Mouse (Mus musculus) left cerebral cortex, adult 11 months (tissue): ENCODE measurements around the gene Ccdc88b.

Source experiments
- DNase-seq: peaks from one replicate; pipeline ENCODE4 v3.0.0; 2022; ENCODE audit warnings: low spot score

Ccdc88b gene

GRCm38 (mm10) chr19:6857003-6857360 lies 1.0 kb downstream of the Ccdc88b start:
- no peak for DNase-seq

DNA sequence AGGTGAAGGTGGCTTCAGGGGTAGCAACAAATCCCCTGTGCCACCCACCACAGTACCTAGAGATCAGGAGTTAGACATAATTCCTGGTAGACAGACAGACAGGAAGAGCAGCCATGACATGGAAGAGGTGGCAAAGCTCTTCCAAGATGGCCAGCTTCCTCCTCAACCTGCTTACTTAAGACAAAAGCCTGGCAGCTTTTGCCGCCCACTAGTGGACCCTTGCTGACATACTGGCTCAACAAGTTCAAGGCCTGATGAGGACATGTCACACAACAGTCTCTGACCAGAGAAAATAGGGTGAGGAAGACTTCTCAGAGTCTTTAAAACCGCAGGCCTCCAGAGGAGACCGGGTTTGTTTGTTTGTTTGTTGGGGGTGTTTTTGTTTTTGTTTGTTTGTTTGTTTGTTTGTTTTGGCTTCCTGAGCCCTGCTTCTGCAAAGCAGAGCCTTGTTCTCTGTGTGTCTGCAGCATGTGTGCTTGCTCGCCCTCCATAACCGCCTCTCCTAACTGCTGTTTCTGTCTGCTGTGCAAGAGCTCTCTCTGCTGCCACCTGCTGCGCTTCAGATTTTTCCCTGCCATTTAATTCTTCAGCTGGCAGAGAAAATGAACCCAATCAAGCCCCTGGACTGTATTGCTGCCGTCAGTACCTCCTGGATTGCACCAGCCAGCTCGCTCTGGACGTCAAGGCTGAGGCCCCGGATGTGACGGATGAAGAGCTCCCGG lies 1.6 kb downstream of the Ccdc88b start:
- no peak for DNase-seq

- DNase-seq = no peak
Measured at GRCm38 (mm10) chr19:6855225-6856031, 2.6 kb downstream of the Ccdc88b start.

DNA sequence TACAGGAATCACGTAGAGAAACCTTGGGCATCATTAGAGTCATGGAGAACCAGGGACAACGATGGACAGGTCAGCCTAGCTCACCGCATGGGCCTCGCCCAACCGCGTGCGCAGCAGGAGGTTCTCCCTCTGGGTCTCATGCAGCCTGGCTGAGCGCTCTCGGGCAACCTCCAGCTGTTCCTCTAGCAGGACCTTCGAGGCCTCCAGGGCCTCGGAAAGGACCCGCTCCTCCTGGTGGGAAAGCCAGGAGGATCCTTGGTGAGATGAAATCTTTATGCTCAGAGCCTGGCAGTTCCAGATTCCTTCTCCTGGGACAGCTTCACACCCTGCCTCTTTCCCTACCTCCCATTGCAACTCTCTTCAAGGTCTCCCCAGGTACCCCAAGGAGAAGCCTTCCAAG lies 3.4 kb downstream of the Ccdc88b start:
- DNase-seq = no peak

DNA sequence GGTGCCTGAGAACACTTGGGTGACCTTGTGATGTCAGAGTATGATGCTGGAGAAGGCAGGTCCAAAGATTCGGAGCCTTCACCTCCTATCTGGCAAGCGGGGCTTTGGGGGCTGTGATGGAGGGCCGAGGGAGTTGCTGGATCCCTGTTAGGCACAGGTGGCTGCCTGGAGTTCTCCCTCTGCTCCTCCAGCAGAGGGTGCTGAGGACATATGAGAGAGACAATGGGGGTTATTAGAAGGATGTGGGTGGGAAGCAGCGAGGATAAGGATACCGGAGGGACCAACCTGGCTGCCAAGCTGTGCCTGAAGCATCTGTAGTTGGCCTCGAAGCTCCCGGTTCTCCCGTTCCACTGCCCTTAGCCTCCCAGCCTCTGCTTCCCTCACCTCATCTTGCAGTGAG lies 4.1 kb downstream of the Ccdc88b start:
- no peak for DNase-seq

- DNase-seq = no peak
Measured at GRCm38 (mm10) chr19:6852393-6853305, 5.4 kb downstream of the Ccdc88b start.

DNA sequence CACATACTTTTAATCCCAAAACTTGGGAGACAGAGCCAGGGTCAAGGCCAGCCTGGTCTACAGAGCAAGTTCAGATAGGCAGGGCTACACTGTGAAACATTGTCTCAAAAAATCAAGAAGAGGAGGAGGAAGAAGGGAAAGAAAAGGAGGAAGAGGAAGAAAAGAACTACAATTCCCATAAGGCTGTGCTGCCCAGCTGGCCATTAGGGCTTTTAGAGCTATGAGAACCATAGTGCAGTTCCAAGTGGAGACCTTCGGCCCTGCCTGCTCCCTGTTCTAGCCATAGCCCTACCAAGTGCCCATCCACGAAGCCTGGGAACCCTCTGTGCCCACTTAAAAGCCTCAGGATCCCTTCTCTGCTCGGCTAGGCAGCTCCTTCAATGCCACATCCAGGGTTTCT lies 6.5 kb downstream of the Ccdc88b start:
- DNase-seq = no peak

- DNase-seq = no peak
Measured at GRCm38 (mm10) chr19:6849506-6850068, 8.4 kb downstream of the Ccdc88b start.

DNA sequence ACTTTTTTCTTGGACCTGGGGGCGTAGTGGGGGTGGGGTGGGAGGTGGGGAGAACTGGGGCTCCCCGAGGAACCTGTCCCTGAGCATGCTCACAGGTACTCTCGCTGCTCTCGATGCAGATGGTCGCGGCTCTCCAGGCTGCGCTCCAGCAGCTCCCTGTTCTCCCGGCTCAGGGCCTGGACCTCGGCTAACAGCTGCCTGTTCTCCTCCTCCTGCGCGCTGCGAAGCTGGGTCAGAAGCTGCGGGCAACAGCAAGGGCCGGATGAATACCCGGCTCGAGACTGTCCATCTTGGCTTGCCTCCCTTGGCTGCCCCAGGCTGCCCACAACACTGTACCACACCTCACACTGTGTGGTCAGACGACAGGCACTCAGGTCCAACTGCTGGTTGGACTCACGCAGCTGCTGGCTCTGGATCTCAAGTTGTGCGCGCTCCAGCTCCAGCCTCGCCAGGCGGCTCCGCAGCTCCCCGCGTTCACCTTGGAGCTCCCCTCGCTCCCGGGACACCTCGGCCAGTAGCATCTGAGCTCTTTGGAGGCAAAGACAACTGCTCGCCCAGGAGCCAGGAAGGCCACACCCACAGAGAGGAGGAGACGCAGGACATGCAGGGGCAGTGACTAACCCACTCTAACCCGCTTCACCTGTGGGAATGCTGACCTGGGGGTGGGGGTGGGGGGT lies 10.0 kb downstream of the Ccdc88b start:
- no peak for DNase-seq

GRCm38 (mm10) chr19:6846050-6846449 lies 12.0 kb downstream of the Ccdc88b start:
- DNase-seq = no peak

DNA sequence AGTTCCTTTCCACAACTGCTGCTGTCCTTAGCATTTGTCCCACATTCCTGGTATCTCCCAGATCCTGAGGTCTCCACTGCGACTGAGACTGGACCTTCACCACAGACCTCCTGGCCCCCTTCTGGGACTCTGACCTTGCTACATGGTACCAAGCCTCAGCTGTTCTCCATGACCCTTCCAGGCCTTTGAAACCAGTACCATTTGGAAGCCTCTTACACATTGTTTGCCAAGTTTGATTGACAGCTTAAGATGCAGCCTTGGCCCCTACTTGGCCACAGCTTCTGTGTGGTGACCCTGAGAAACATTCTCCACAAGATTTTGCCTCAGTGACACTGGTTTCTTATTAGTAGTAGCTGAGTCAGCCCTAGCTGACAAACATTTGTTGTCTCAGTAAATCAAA lies 15.7 kb downstream of the Ccdc88b start:
- DNase-seq = no peak

- DNase-seq = no peak
Measured at GRCm38 (mm10) chr19:6841292-6841597, 16.8 kb downstream of the Ccdc88b start.

GRCm38 (mm10) chr19:6840475-6841291 lies 17.3 kb downstream of the Ccdc88b start, which contains the start of gene Rps6ka4:
Gene Rps6ka4, minus strand, starts transcription at chr19:6840636.
- peak; percentile 35 for DNase-seq

- DNase-seq = no peak
Measured at GRCm38 (mm10) chr19:6839615-6840474, 18.2 kb downstream of the Ccdc88b start.

DNA sequence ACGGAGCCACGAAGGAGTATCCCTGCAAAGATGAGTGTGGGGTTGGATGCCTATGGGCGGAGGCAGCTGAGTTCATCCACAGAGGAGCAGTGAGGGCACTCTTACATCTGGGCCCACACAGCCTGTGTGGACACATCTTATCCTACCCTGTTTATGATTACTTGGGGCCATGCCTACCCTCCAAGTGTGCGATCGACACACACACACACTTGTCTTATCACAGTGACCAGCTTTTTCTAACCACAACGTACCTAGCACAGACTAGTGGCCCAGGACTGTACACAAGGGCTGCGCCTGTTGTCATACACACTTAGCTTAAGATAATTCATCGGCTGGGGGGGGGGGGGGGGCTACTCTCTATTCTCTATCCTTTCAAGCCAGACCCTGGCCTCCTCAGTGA lies 25.6 kb downstream of the Ccdc88b start:
- DNase-seq = no peak

- DNase-seq = no peak
Measured at GRCm38 (mm10) chr19:6831331-6831730, 26.7 kb downstream of the Ccdc88b start.

DNA sequence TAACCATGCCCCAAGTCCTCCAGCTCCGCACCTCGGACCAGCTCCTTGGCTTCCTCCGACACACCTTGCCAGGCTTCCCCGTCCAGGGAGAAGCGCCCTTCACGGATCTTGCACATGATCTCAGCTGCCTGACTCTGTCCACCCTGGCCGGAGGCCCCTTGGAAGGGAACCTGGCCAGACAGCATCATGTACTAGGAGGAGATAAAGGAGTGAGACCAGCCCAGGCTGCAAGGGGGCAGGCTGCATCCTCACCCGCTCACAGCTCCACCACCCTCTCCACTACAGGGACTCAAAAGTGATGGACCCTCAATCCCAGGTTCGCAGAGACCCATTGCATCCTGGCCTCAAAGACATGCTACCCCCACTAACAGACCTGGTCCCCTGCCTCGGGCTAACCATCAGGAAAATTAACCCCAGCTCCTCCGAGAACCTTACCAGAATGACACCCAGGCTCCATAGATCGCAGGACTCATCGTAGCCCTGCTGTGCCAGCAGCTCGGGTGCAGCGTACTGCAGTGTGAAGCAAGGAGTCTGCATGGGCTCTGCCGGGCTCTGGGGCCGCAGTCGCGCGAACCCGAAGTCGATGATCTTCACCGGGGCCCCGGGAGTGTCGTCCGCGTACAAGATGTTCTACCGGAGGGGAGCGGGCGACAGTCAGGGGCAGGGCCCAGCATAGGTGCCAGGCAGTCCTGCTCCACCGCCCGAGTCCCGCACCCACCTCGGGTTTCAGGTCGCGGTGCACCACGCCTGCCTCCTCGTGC lies 27.3 kb downstream of the Ccdc88b start:
- DNase-seq = no peak

- DNase-seq = no peak
Measured at GRCm38 (mm10) chr19:6829870-6830555, 28.0 kb downstream of the Ccdc88b start.

DNA sequence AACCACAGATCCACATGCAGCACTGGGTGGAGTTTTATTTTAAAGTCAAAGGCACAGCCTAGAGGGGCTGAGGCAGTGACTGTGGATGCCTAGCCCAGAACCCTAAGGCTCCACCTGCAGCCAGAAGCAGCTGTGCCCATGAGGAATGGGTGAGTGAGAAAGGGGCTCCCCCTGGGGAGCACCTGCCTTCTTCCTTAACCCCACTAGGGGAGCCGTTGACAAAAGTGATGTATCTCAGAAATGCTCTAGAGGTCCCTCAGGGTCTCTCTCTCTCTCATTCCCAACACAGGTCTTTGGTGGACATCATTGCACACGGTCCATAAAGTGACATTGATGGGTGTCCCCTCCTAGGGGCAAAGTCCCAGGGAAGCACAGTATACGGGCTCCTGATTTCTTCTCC lies 28.9 kb downstream of the Ccdc88b start:
- DNase-seq = no peak
